Mouse (Mus musculus) intestine, embryonic 16.5 days (tissue): ENCODE results near the gene Syn3. TPM values are rescaled to one million over a fixed set of nuclear protein-coding genes. Genes with fewer than 3 reads are reported as not detected.

Experiments used
- ATAC-seq: fragments of 200-750 bp; cut with Nextera tagmentation; 2 replicates; pipeline ENCODE4 v1.8.0; 2017; ENCODE audit warnings: moderate TSS enrichment, moderate library complexity
- H3K27ac ChIP-seq: fragments of 300-500 bp; sonication (generic); 2 replicates; pipeline ENCODE4 v1.5.1; 2014; ENCODE audit warnings: mild to moderate bottlenecking, low read length
- H3K27me3 ChIP-seq: fragments of 300-500 bp; sonication (generic); replicated peaks from 2 replicates; pipeline ENCODE4 v1.6.1; 2014; ENCODE audit warnings: low read length, control low read depth, mixed read lengths; ENCODE audit not compliant: control insufficient read depth, insufficient read depth
- H3K36me3 ChIP-seq: fragments of 300-500 bp; sonication (generic); 2 replicates; pipeline ENCODE4 v1.6.1; 2014; ENCODE audit warnings: low read length, control low read depth; ENCODE audit not compliant: control insufficient read depth, insufficient read depth
- H3K4me1 ChIP-seq: fragments of 300-500 bp; sonication (generic); 2 replicates; pipeline ENCODE4 v1.6.1; 2014; ENCODE audit warnings: low read length, control low read depth, mixed read lengths; ENCODE audit not compliant: control insufficient read depth, insufficient read depth
- H3K4me2 ChIP-seq: fragments of 300-500 bp; sonication (generic); 2 replicates; pipeline ENCODE4 v1.6.1; 2014; ENCODE audit warnings: low read depth, low read length, control low read depth
- H3K4me3 ChIP-seq: fragments of 300-500 bp; sonication (generic); 2 replicates; pipeline ENCODE4 v1.5.1; 2014; ENCODE audit warnings: mild to moderate bottlenecking, low read length
- H3K9ac ChIP-seq: fragments of 300-500 bp; sonication (generic); 2 replicates; pipeline ENCODE4 v1.6.1; 2014; ENCODE audit warnings: low read depth, low read length
- H3K9me3 ChIP-seq: fragments of 300-500 bp; sonication (generic); 2 replicates; pipeline ENCODE4 v1.6.1; 2016; ENCODE audit warnings: low read length, control low read depth; ENCODE audit not compliant: control insufficient read depth
- WGBS: fragments of 180-500 bp; shearing (Covaris S2); extraction: QIAGEN DNeasy Blood & Tissue Kit; methylation state at CpG from one replicate; pipeline ENCODE4 v1.1.7; 2014; 5-methylcytosine and 5-hydroxymethylcytosine counted together
- polyA plus RNA-seq: library from polyadenylated mRNA; unstranded; fragments of >200 nt; fragmentation: Nextera tagmentation; extraction: Ambion mirVana; gene quantifications from 2 replicates; pipeline ENCODE4 v1.2.1, GENCODE M21; 2015

The Syn3 gene
- polyA plus RNA-seq, 1 experiment from 2014 or later, result 2.3 TPM

DNA sequence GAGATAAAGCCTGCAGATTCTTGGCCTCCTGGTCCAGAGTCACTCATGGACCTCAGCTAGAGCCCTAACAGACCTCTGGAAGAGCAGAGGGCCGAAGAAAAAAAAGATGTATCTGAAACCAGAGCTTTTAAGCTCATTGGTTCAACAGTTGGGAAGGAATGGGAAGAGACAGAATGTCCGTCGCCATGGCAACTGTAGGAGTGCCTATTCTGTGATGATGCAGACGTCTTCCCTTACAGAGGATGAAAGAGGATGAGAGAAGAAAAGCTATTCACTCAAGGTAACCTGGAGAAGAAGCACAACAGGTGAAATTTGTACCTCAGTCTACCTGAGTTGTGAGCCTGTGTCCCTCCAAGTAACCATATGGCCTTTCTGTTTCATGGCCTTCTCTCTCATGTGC is 242.5 kb downstream of the Syn3 start:
- 57% methylated on average over 4 of the region's 4 CpGs for WGBS
- H3K9me3 ChIP-seq, result no peaks in the 10 kb centered on the region

DNA sequence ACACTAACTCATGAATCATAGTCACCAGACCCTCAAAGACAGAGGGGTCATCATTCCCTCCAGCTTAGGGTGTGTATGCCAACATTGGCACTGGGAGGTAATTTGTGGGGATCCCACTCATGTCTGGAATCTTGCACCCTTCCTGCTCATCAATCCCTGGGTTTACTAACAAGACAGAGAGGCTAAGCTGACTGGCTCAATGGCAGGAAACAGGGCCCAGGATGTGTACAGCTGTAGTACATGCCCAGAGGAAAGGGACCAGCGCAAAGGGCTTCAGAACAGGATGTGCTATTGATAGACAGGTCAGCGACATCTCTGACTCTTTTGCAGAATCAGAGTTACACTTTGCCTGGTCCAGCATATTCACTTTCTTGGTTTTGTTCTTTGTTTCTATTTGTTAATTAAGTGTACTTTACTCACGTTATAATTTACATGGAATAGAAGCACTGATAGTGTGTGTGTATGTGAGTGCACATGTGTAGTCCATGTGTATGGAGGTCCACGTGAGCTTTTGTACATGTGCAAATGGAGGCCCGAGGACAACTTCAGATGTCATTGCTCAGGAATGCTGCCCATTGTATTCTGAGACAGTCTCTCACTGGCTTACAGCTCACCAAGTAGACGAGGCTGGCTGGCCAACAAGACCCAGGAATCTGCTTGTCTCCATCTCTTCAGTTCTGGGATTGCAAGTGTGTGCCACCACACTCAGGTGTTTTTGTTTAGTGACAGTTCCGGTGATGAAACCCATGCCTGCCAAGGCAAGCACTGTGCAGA is 248.4 kb downstream of the Syn3 start:
- H3K27ac ChIP-seq, result no peak overlapping the region
- H3K4me2 ChIP-seq, result no peak overlapping the region
- H3K4me3 ChIP-seq, result no peak overlapping the region
- H3K27me3 ChIP-seq, result no peaks in the 10 kb centered on the region
- 68% methylated on average over 7 of the region's 7 CpGs for WGBS
- H3K36me3 ChIP-seq, result no peaks in the 10 kb centered on the region
- ATAC-seq, result no peak
- H3K9me3 ChIP-seq, result no peaks in the 10 kb centered on the region
- no peak overlapping the region for H3K9ac ChIP-seq
- H3K4me1 ChIP-seq, result no peaks in the 10 kb centered on the region

More for the DNA sequence above, 242.5 kb downstream of the Syn3 start:
- no peaks in the 10 kb centered on the region for H3K4me1 ChIP-seq
- H3K4me3 ChIP-seq, result no peak overlapping the region
- H3K9ac ChIP-seq, result no peak overlapping the region
- no peaks in the 10 kb centered on the region for H3K36me3 ChIP-seq
- no peak overlapping the region for H3K4me2 ChIP-seq
- H3K27ac ChIP-seq, result no peak overlapping the region
- ATAC-seq, result no peak
- H3K27me3 ChIP-seq, result no peaks in the 10 kb centered on the region

DNA sequence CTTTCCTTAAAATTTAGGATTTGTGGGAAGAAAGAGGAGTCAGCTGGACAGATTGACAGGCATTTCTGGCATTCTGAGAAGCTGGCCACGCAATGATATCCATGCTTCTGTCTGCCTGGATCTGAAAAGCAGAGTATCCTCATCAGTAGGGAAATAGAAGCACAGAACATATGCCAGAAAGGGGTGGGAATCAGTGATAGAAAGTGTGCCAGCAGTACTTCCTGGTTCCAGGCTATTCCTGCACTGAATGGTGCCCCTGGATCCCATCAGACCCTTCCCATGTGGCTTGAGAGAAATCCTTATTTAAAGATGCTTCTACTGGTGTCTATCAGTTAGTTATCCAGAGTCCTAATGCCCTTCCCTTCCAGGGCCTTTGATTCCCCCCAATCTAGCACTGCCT is 249.4 kb downstream of the Syn3 start:
- no peak overlapping the region for H3K4me3 ChIP-seq
- H3K27ac ChIP-seq, result no peak overlapping the region
- H3K4me1 ChIP-seq, result no peaks in the 10 kb centered on the region
- no peak overlapping the region for H3K9ac ChIP-seq
- H3K36me3 ChIP-seq, result no peaks in the 10 kb centered on the region
- H3K27me3 ChIP-seq, result no peaks in the 10 kb centered on the region
- H3K9me3 ChIP-seq, result no peaks in the 10 kb centered on the region
- H3K4me2 ChIP-seq, result no peak overlapping the region
- ATAC-seq, result no peak
- 87% methylated on average over 1 of the region's 1 CpGs for WGBS

DNA sequence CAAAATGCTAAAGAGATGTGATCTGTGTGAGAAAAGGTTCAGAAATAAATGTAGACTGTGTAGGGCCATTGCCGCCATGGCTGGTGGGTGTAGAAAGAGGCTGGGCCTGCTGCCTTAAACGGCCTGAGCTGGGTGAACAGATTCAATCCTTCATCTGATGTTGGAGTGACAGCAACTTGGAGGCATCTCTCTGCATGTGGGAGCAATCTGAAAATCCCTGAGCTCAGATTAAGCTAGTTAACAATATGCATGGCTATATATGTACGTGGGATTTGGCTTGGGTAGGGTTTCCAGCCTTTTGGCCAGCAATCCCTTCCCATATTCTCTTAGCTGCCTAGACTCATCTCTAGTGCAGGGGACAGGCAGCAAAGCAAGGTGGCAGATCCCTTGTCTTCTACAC is 249.9 kb downstream of the Syn3 start:
- Histone ChIP-seq H3K9me3 (no peaks in the 10 kb centered on the region), H3K9ac (no peak overlapping the region), H3K4me1 (no peaks in the 10 kb centered on the region), H3K27me3 (no peaks in the 10 kb centered on the region), H3K4me2 (no peak overlapping the region), H3K4me3 (no peak overlapping the region), H3K36me3 (no peaks in the 10 kb centered on the region), H3K27ac (no peak overlapping the region)
- ATAC-seq, result no peak
- 86% methylated on average over 3 of the region's 3 CpGs for WGBS

DNA sequence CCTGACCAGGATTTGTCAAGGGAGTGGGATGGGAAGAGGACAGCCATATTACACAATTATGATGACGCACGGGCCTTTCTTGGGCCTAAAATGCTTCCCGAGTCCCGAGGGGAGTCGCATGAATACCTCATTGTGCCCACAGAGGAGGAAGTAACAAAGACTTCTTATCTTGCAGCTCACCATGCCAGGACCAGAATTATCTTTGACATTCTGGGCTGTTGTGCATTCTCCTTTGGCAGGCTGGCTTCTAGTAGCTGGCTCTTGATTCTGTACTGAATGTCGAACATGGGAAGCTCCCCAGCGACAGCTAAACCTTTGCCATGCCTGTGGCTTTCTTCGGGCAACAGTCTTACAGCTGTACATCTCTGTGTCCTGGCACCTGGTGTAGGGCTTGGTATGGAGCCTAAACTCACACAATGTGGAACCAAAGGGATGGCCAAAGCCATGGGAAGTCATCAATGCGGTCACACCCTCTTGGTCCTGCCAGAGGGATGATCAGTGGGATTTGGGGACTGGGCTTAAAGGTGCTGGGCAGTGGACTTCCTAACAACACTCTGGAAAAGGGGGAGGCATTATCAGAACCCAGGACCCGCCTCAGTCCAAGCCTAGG is 250.5 kb downstream of the Syn3 start:
- no peak overlapping the region for H3K4me2 ChIP-seq
- no peak overlapping the region for H3K9ac ChIP-seq
- H3K4me3 ChIP-seq, result no peak overlapping the region
- no peak overlapping the region for H3K27ac ChIP-seq
- H3K9me3 ChIP-seq, result no peaks in the 10 kb centered on the region
- WGBS, result 84% methylated on average over 10 of the region's 10 CpGs
- no peaks in the 10 kb centered on the region for H3K27me3 ChIP-seq
- H3K4me1 ChIP-seq, result no peaks in the 10 kb centered on the region
- H3K36me3 ChIP-seq, result no peaks in the 10 kb centered on the region
- no peak for ATAC-seq

DNA sequence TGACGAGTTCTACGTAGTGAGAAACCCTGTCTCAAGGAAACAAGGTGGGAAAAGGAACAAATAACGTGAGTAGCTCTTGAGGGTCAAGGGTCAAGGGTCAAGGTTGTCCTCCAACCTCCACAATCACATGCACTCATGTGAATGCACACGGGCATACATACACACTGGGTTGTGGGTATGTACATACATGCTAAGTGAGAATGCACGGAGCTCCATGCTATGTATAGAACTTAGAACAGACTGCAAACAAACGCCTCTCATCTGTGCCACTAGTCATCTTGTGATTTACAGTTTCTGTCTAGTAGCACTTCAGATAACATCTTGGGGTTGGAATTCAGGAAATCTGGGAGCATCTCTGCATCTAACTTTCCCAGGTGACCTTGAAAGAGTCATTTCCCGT is 253.3 kb downstream of the Syn3 start:
- WGBS, result 85% methylated on average over 7 of the region's 7 CpGs
- H3K4me1 ChIP-seq, result no peaks in the 10 kb centered on the region

DNA sequence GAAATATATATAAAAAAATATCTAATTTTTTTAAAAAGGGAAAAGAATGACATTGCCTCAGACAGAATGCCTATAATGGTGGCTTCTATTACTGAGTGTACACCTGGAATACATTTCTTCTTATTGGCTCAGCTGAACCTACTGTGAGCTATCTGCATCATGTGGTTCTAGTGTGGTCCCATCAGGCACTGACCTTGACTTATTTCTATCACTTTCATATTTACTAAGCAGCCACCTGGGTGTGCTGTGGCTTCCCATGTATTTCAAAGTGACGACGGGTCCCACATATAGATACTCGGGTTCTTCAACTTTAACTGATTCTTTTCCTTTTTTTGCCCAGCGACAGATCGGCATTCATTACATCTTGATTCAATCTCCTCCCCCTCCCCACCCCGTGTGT is 255.2 kb downstream of the Syn3 start:
- WGBS, result 92% methylated on average over 6 of the region's 6 CpGs
- Histone ChIP-seq H3K27ac (no peak overlapping the region), H3K4me3 (no peak overlapping the region), H3K27me3 (no peaks in the 10 kb centered on the region), H3K9me3 (no peaks in the 10 kb centered on the region), H3K4me1 (no peaks in the 10 kb centered on the region), H3K36me3 (no peaks in the 10 kb centered on the region), H3K4me2 (no peak overlapping the region), H3K9ac (no peak overlapping the region)
- no peak for ATAC-seq

More for the DNA sequence above, 253.3 kb downstream of the Syn3 start:
- Histone ChIP-seq H3K36me3 (no peaks in the 10 kb centered on the region), H3K4me3 (no peak overlapping the region), H3K27ac (no peak overlapping the region), H3K27me3 (no peaks in the 10 kb centered on the region), H3K9me3 (no peaks in the 10 kb centered on the region), H3K4me2 (no peak overlapping the region), H3K9ac (no peak overlapping the region)
- ATAC-seq, result no peak

DNA sequence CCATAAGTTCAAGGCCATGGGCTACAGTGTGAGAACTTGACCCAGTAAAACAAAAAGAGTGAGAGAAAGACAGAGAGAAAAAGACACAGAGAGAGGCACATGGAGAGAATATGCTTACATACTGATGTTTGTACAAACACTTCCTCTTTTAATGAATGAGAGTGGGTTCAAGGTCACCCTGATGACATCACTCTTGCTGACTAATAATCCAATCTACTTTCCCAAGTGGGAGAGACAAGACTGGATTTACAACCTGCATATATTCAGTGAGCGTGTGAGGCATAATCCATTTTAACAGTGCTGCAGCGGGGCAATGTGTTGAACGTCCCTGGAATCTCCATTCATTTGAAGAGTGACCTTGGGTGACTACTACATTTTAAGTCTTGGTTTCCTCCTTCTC is 256.0 kb downstream of the Syn3 start:
- no peaks in the 10 kb centered on the region for H3K36me3 ChIP-seq
- ATAC-seq, result no peak
- no peaks in the 10 kb centered on the region for H3K9me3 ChIP-seq
- H3K27ac ChIP-seq, result no peak overlapping the region
- H3K9ac ChIP-seq, result no peak overlapping the region
- no peak overlapping the region for H3K4me2 ChIP-seq
- 71% methylated on average over 3 of the region's 3 CpGs for WGBS
- H3K4me1 ChIP-seq, result no peaks in the 10 kb centered on the region
- no peaks in the 10 kb centered on the region for H3K27me3 ChIP-seq
- no peak overlapping the region for H3K4me3 ChIP-seq

DNA sequence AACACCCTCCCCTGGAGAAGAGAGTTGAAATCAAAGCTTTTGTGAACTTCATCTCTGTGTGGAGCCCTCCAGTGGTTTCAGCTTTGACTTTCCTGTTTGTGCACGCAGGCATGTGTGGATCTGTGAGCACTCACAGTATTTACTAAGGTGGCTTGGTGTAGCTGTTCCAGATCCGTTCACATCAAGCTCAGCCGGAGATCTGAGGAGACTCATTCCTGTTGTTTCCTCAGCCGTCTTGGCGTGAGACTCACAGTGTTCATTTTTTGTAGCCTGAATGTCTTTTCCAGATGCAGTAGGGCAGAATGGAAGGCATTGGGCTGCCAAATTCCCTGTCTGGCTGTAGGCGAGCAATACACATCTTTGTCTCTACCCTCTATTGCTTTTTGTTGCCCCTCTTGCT is 268.7 kb downstream of the Syn3 start:
- 88% methylated on average over 6 of the region's 6 CpGs for WGBS
- Histone ChIP-seq H3K9ac (no peak overlapping the region), H3K27me3 (no peaks in the 10 kb centered on the region), H3K9me3 (no peaks in the 10 kb centered on the region), H3K4me1 (no peaks in the 10 kb centered on the region), H3K27ac (no peak overlapping the region), H3K36me3 (no peaks in the 10 kb centered on the region), H3K4me2 (no peak overlapping the region), H3K4me3 (no peak overlapping the region)
- no peak for ATAC-seq
